Mouse (Mus musculus) stomach, postnatal 0 days (tissue): ENCODE results near the gene Cacna1g.

Experiments used
- CTCF ChIP-seq: IDR thresholded peaks from 2 replicates; pipeline ENCODE4 v1.5.1; 2016; ENCODE audit warnings: antibody characterized with exemption, low read depth, mild to moderate bottlenecking, moderate library complexity
- EP300 ChIP-seq: optimal IDR thresholded peaks from 2 replicates; pipeline ENCODE3; 2016; ENCODE audit warnings: antibody characterized with exemption

DNA sequence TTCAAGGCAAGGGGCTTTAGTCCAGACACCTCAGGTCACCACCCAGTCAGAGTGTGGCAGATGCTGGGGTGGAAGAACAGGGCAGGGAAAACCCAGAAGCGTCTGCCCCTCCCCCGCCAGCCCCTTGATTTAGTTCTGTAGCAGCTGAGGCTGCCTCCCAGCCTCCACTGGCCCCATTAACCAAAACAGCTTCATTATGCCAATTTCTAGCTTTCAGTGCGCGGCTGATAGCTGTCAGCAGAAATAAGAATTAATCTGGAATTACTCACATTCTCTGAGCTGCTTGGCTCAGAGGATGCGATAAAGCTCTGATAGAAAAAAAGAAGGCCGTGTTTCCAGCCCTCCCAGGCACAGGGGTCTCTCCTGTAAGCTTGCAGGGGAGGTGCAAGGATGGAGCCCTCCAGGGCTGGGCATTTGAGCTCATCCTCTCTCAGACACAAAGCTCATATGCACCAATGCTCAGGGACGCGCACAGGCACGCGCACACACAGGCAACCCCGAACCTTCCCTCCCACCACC lies 66.1 kb downstream of the Cacna1g start:
- TF ChIP-seq CTCF = no peak
- TF ChIP-seq EP300 = no peak
